Mouse (Mus musculus) CH12.LX (cell line): ENCODE measurements at regions not wholly inside any gene's neighbourhood (a gene's known extent, or its start where the extent isn't known, plus 50 kb on each side); places are given as distances from the start of the nearest gene placed in this dataset.

Experiments used
- DNase-seq: peaks from one replicate; pipeline ENCODE4 v3.0.0-alpha.2; 2013; ENCODE audit errors: extremely low read depth
- H3K27ac ChIP-seq: 2 replicates; pipeline ENCODE4 v1.5.1; 2012; ENCODE audit warnings: low read depth, mild to moderate bottlenecking, control low read depth, moderate library complexity; ENCODE audit not compliant: insufficient read depth
- H3K27me3 ChIP-seq: replicated peaks from 2 replicates; pipeline ENCODE3; 2012; ENCODE audit warnings: inconsistent platforms
- H3K36me3 ChIP-seq, 2 experiments: replicated peaks in 1 of 2; 2 replicates each; pipeline versions ENCODE3 to v1.6.1; 2012; ENCODE audit warnings: inconsistent platforms in 1 of 2, low read length in 1 of 2, mild to moderate bottlenecking in 1 of 2, mixed read lengths in 1 of 2, moderate library complexity in 1 of 2; ENCODE audit not compliant: control insufficient read depth in 1 of 2, insufficient read depth in 1 of 2
- H3K4me1 ChIP-seq, 2 experiments: 2 replicates each; pipeline ENCODE4 v1.6.1; 2012; ENCODE audit warnings: inconsistent platforms in 1 of 2, moderate library complexity in 1 of 2; ENCODE audit not compliant: insufficient read depth in 2 of 2, control insufficient read depth in 1 of 2
- H3K4me2 ChIP-seq: 2 replicates; pipeline ENCODE4 v1.6.1; 2012; ENCODE audit warnings: low read depth, mild to moderate bottlenecking, control low read depth; ENCODE audit not compliant: poor library complexity, insufficient read depth, severe bottlenecking
- H3K4me3 ChIP-seq, 3 experiments: fragments of 150-350 bp in 1 of 3; sonication (generic) in 1 of 3; replicated peaks in 1 of 3; 2 replicates each; pipeline versions ENCODE3 to v1.5.1; 2011 to 2012; ENCODE audit warnings: low read depth in 2 of 3, low read length in 2 of 3, mild to moderate bottlenecking in 2 of 3, moderate library complexity in 2 of 3, control low read depth in 1 of 3, improper control_type of control experiment in 1 of 3, inconsistent platforms in 1 of 3, mixed read lengths in 1 of 3; ENCODE audit not compliant: poor library complexity in 1 of 3
- H3K79me2 ChIP-seq: replicated peaks from 2 replicates; pipeline ENCODE4 v1.6.1; 2012; ENCODE audit warnings: mild to moderate bottlenecking, moderate library complexity; ENCODE audit not compliant: control insufficient read depth, poor library complexity, insufficient read depth, severe bottlenecking; ENCODE audit errors: extremely low read depth
- H3K9ac ChIP-seq: 2 replicates; pipeline ENCODE4 v1.6.1; 2012; ENCODE audit warnings: low read depth, mild to moderate bottlenecking, control low read depth, moderate library complexity; ENCODE audit not compliant: insufficient read depth
- H3K9me3 ChIP-seq: replicated peaks from 2 replicates; pipeline ENCODE3; 2012; ENCODE audit warnings: low read length, inconsistent platforms, mixed read lengths
- BHLHE40 ChIP-seq: IDR thresholded peaks from 2 replicates; pipeline ENCODE4 v1.6.1; 2011; ENCODE audit warnings: mild to moderate bottlenecking, low read depth, low read length, improper control_type of control experiment
- CHD2 ChIP-seq: IDR thresholded peaks from 2 replicates; pipeline ENCODE4 v1.6.1; 2011; ENCODE audit warnings: low read length, improper control_type of control experiment
- ELF1 ChIP-seq: IDR thresholded peaks from 2 replicates; pipeline ENCODE4 v1.6.1; 2014; ENCODE audit warnings: low read depth, mild to moderate bottlenecking, inconsistent platforms, low read length, improper control_type of control experiment
- EP300 ChIP-seq: IDR thresholded peaks from 2 replicates; pipeline ENCODE4 v1.6.1; 2011; ENCODE audit warnings: low read length, improper control_type of control experiment
- GABPA ChIP-seq: IDR thresholded peaks from 2 replicates; pipeline ENCODE4 v1.6.1; 2012; ENCODE audit warnings: low read depth, low read length, improper control_type of control experiment, inconsistent platforms; ENCODE audit not compliant: insufficient replicate concordance
- MAFK ChIP-seq: IDR thresholded peaks from 2 replicates; pipeline ENCODE4 v1.6.1; 2011; ENCODE audit warnings: low read length, improper control_type of control experiment; ENCODE audit not compliant: insufficient replicate concordance
- MAX ChIP-seq: IDR thresholded peaks from 2 replicates; pipeline ENCODE4 v1.6.1; 2011; ENCODE audit warnings: low read length, improper control_type of control experiment
- MAZ ChIP-seq: IDR thresholded peaks from 2 replicates; pipeline ENCODE4 v1.6.1; 2012; ENCODE audit warnings: low read depth, mild to moderate bottlenecking, inconsistent platforms, low read length, improper control_type of control experiment, moderate library complexity
- MEF2A ChIP-seq: IDR thresholded peaks from 2 replicates; pipeline ENCODE4 v1.6.1; 2014; ENCODE audit warnings: low read depth, mild to moderate bottlenecking, inconsistent platforms, low read length, improper control_type of control experiment, borderline replicate concordance
- MYC ChIP-seq: IDR thresholded peaks from 2 replicates; pipeline ENCODE4 v1.6.1; 2011; ENCODE audit warnings: low read depth, mild to moderate bottlenecking, improper control_type of control experiment, low read length
- NELFE ChIP-seq: IDR thresholded peaks from 2 replicates; pipeline ENCODE4 v1.6.1; 2011; ENCODE audit warnings: low read depth, low read length, improper control_type of control experiment
- PAX5 ChIP-seq: IDR thresholded peaks from 2 replicates; pipeline ENCODE4 v1.6.1; 2012; ENCODE audit warnings: low read length, inconsistent platforms, mixed read lengths
- POLR2A ChIP-seq: IDR thresholded peaks from 2 replicates; pipeline ENCODE4 v1.6.1; 2011; ENCODE audit warnings: low read depth, mild to moderate bottlenecking, improper control_type of control experiment, low read length
- POLR2AphosphoS2 ChIP-seq: IDR thresholded peaks from 2 replicates; pipeline ENCODE4 v1.6.1; 2011; ENCODE audit warnings: low read depth, low read length, improper control_type of control experiment
- RAD21 ChIP-seq: IDR thresholded peaks from 2 replicates; pipeline ENCODE4 v1.6.1; 2011; ENCODE audit warnings: low read depth, mild to moderate bottlenecking, low read length, improper control_type of control experiment, moderate library complexity
- RCOR1 ChIP-seq: conservative IDR thresholded peaks from 2 replicates; pipeline ENCODE4 v1.6.1; 2012; ENCODE audit warnings: low read depth, mild to moderate bottlenecking, inconsistent platforms, low read length, improper control_type of control experiment
- SIN3A ChIP-seq: IDR thresholded peaks from 2 replicates; pipeline ENCODE4 v1.6.1; 2012; ENCODE audit warnings: low read length, improper control_type of control experiment, inconsistent platforms
- TCF12 ChIP-seq: IDR thresholded peaks from 2 replicates; pipeline ENCODE4 v1.6.1; 2014; ENCODE audit warnings: low read depth, mild to moderate bottlenecking, inconsistent platforms, low read length, improper control_type of control experiment
- UBTF ChIP-seq: IDR thresholded peaks from 2 replicates; pipeline ENCODE4 v1.6.1; 2012; ENCODE audit warnings: low read depth, mild to moderate bottlenecking, inconsistent platforms, low read length, improper control_type of control experiment, moderate library complexity
- USF2 ChIP-seq: conservative IDR thresholded peaks from 2 replicates; pipeline ENCODE4 v1.6.1; 2011; ENCODE audit warnings: low read depth, low read length, improper control_type of control experiment
- ZC3H11A ChIP-seq: IDR thresholded peaks from 2 replicates; pipeline ENCODE4 v1.6.1; 2012; ENCODE audit warnings: low read depth, mild to moderate bottlenecking, inconsistent platforms, low read length, improper control_type of control experiment
- ZKSCAN1 ChIP-seq: IDR thresholded peaks from 2 replicates; pipeline ENCODE4 v1.6.1; 2012; ENCODE audit warnings: low read depth, inconsistent platforms, low read length, improper control_type of control experiment, borderline replicate concordance
- ZMIZ1 ChIP-seq: IDR thresholded peaks from 2 replicates; pipeline ENCODE4 v1.6.1; 2012; ENCODE audit warnings: low read depth, mild to moderate bottlenecking, inconsistent platforms, low read length, improper control_type of control experiment
- ZNF384 ChIP-seq: IDR thresholded peaks from 2 replicates; pipeline ENCODE4 v1.6.1; 2012; ENCODE audit warnings: low read depth, low read length, improper control_type of control experiment, inconsistent platforms
- dilution Hi-C: fragments of 300-500 bp; cut with MboI; formaldehyde crosslinking; loops from 2 replicates; pipeline ENCODE4 v1.14.3; 2020; ENCODE audit warnings: low sequenced_read_pairs; ENCODE audit not compliant: extremely low pct_unique_long_range_greater_than_20kb, extremely low pct_ligation_motif_present
- in situ Hi-C: fragments of 300-500 bp; cut with MboI; formaldehyde crosslinking; loops from 3 replicates; pipeline ENCODE4 v1.14.3; 2019; ENCODE audit warnings: low sequenced_read_pairs, low pct_ligation_motif_present, low pct_unique_long_range_greater_than_20kb, mixed read lengths

GRCm38 (mm10) chr8:91925968-91926524 is 124.2 kb upstream of the Irx3 start:
- no peak for TF ChIP-seq UBTF
- TF ChIP-seq TCF12 = no peak
- peaks cover 88% of the 10 kb centered on the region for H3K9me3 ChIP-seq
- DNase-seq = no peak
- H3K36me3 ChIP-seq = no peaks in the 10 kb centered on the region
- H3K27me3 ChIP-seq = no peaks in the 10 kb centered on the region
- no peak overlapping the region for H3K4me2 ChIP-seq
- no peak overlapping the region for H3K9ac ChIP-seq
- H3K4me3 ChIP-seq = no peak overlapping the region
- no peak overlapping the region for H3K27ac ChIP-seq
- H3K4me1 ChIP-seq = no peaks in the 10 kb centered on the region
- no peaks in the 10 kb centered on the region for H3K79me2 ChIP-seq
- dilution Hi-C loops (no loop called here), in situ Hi-C loops (no loop called here)

GRCm38 (mm10) chr8:91924152-91924551 is 122.3 kb upstream of the Irx3 start:
- dilution Hi-C loops (no loop called here), in situ Hi-C loops (no loop called here)
- DNase-seq = no peak
- Histone ChIP-seq H3K4me1 (no peaks in the 10 kb centered on the region), H3K9ac (no peak overlapping the region), H3K27me3 (no peaks in the 10 kb centered on the region), H3K4me2 (no peak overlapping the region), H3K27ac (no peak overlapping the region), H3K79me2 (no peaks in the 10 kb centered on the region), H3K9me3 (peaks cover 86% of the 10 kb centered on the region), H3K36me3 (no peaks in the 10 kb centered on the region), H3K4me3 (no peak overlapping the region)
- TF ChIP-seq MAX (no peak), PAX5 (no peak), MEF2A (no peak), RCOR1 (no peak), MYC (no peak), POLR2AphosphoS2 (no peak), ZMIZ1 (no peak), EP300 (no peak), SIN3A (no peak), RAD21 (no peak), BHLHE40 (no peak), TCF12 (no peak)

GRCm38 (mm10) chr8:91922211-91922874 is 120.5 kb upstream of the Irx3 start:
- Histone ChIP-seq H3K4me2 (no peak overlapping the region), H3K27ac (no peak overlapping the region), H3K9me3 (peaks cover 75% of the 10 kb centered on the region), H3K36me3 (no peaks in the 10 kb centered on the region), H3K79me2 (no peaks in the 10 kb centered on the region), H3K4me3 (no peak overlapping the region), H3K9ac (no peak overlapping the region), H3K27me3 (no peaks in the 10 kb centered on the region), H3K4me1 (no peaks in the 10 kb centered on the region)
- dilution Hi-C loops (no loop called here), in situ Hi-C loops (no loop called here)
- no peak for DNase-seq
- no peak for TF ChIP-seq POLR2AphosphoS2
- TF ChIP-seq POLR2A = no peak
- TF ChIP-seq ZNF384 = no peak
- TF ChIP-seq NELFE = no peak
- no peak for TF ChIP-seq USF2
- no peak for TF ChIP-seq ZC3H11A
- no peak for TF ChIP-seq MAFK
- no peak for TF ChIP-seq CHD2
- TF ChIP-seq MAZ = no peak
- TF ChIP-seq GABPA = no peak
- no peak for TF ChIP-seq MEF2A
- no peak for TF ChIP-seq ZKSCAN1
- TF ChIP-seq ELF1 = no peak
